7 mouse cellular contexts compared by ENCODE assay signal in genomic region chr7:119744321-119744720, GRCm38 (mm10). TPM values are rescaled to one million over a fixed set of nuclear protein-coding genes. Genes with fewer than 3 reads are reported as not detected.
DNase-seq lines count a peak whose midpoint lies in the region; ATAC-seq and TF ChIP-seq lines count a peak whose summit lies in the region.

No protein-coding gene starts in this region.

- no peaks in the 10 kb centered on the region for H3K9me3 ChIP-seq in embryonic facial prominence, embryonic 14.5 days (ENCODE audit: control insufficient read depth, low read length)
- no peaks in the 10 kb centered on the region for H3K9me3 ChIP-seq in kidney, postnatal 0 days (replicated peaks; ENCODE audit: low read length)
- no peaks in the 10 kb centered on the region for H3K9me3 ChIP-seq in midbrain, embryonic 16.5 days (replicated peaks; ENCODE audit: control insufficient read depth, low read length, poor library complexity, severe bottlenecking)

- H3K36me3 ChIP-seq in embryonic facial prominence, embryonic 14.5 days (ENCODE audit: control insufficient read depth, insufficient read depth, low read length): no peaks in the 10 kb centered on the region
- no peaks in the 10 kb centered on the region for H3K36me3 ChIP-seq in kidney, postnatal 0 days (ENCODE audit: insufficient read depth, low read length)
- no peaks in the 10 kb centered on the region for H3K36me3 ChIP-seq in midbrain, embryonic 16.5 days (ENCODE audit: control insufficient read depth, insufficient read depth, low read length)

- 11% methylated on average over 27 of the region's 34 CpGs for WGBS in embryonic facial prominence, embryonic 14.5 days
- WGBS in kidney, postnatal 0 days: 9% methylated on average over 34 of the region's 34 CpGs
- 7% methylated on average over 34 of the region's 34 CpGs for WGBS in midbrain, embryonic 16.5 days

- H3K4me3 ChIP-seq in embryonic facial prominence, embryonic 14.5 days (ENCODE audit: low read depth, low read length): peak overlapping the region; percentile 17
- H3K4me3 ChIP-seq in kidney, postnatal 0 days (replicated peaks; ENCODE audit: low read depth, low read length): no peak overlapping the region
- no peak overlapping the region for H3K4me3 ChIP-seq in midbrain, embryonic 16.5 days (ENCODE audit: low read depth, low read length)

- TF ChIP-seq CTCF in kidney, postnatal 0 days (IDR thresholded peaks at IDR 0.05; ENCODE audit: low read depth): peak; percentile 56

- peak; percentile 60 for DNase-seq in A20 (ENCODE audit: low read depth, low spot score)
- DNase-seq in CD4-positive helper T cell, adult 2 months (ENCODE audit: low read depth, low spot score): peak; percentile 23
- no peak for DNase-seq in embryonic facial prominence, embryonic 14.5 days (ENCODE audit: low spot score)
- peak; percentile 28 for DNase-seq in kidney, postnatal 0 days (ENCODE audit: low spot score)
- no peak for DNase-seq in layer of hippocampus, adult 9-10 months (ENCODE audit: low spot score)

- H3K4me1 ChIP-seq in embryonic facial prominence, embryonic 14.5 days (ENCODE audit: control insufficient read depth, insufficient read depth, low read length): 0 out of 2 replicates have a peak, but pooled peaks cover 2% of the 10 kb centered on the region
- H3K4me1 ChIP-seq in kidney, postnatal 0 days (replicated peaks; ENCODE audit: insufficient read depth, low read length): no peaks in the 10 kb centered on the region; the same call in 1 of the 2 replicates
- H3K4me1 ChIP-seq in midbrain, embryonic 16.5 days (ENCODE audit: control insufficient read depth, insufficient read depth, low read length): no peaks in the 10 kb centered on the region

- H3K4me2 ChIP-seq in embryonic facial prominence, embryonic 14.5 days (ENCODE audit: low read depth, low read length): peak overlapping the region; percentile 40
- H3K4me2 ChIP-seq in kidney, postnatal 0 days (ENCODE audit: low read length): peak overlapping the region; percentile 33; the same call in 1 of the 2 replicates
- peak overlapping the region; percentile 38 for H3K4me2 ChIP-seq in midbrain, embryonic 16.5 days (ENCODE audit: low read length)

- no peak overlapping the region for H3K27ac ChIP-seq in embryonic facial prominence, embryonic 14.5 days (replicated peaks; ENCODE audit: low read depth, low read length)
- no peak overlapping the region for H3K27ac ChIP-seq in kidney, postnatal 0 days
- H3K27ac ChIP-seq in midbrain, embryonic 16.5 days (ENCODE audit: low read length): no peak overlapping the region

- 0 out of 2 replicates have a peak, but pooled peaks have one; percentile 26 for ATAC-seq in embryonic facial prominence, embryonic 14.5 days (ENCODE audit: low read depth)
- peak; percentile 71; the same call in 1 of the 2 replicates for ATAC-seq in kidney, postnatal 0 days (replicated peaks; ENCODE audit: low FRiP score, low read depth)
- no peak for ATAC-seq in midbrain, embryonic 16.5 days
- ATAC-seq in erythroid progenitor cell, adult 5-6 weeks (replicated peaks; ENCODE audit: low FRiP score, poor library complexity, severe bottlenecking): no peak

- no peak overlapping the region; the same call in 1 of the 2 replicates for H3K9ac ChIP-seq in embryonic facial prominence, embryonic 14.5 days (ENCODE audit: low read depth, low read length)
- H3K9ac ChIP-seq in kidney, postnatal 0 days (ENCODE audit: low read depth, low read length): no peak overlapping the region
- H3K9ac ChIP-seq in midbrain, embryonic 16.5 days (ENCODE audit: low read depth, low read length): 0 out of 2 replicates have a peak overlapping the region, but pooled peaks have one; percentile 15

- H3K27me3 ChIP-seq in embryonic facial prominence, embryonic 14.5 days (replicated peaks; ENCODE audit: control insufficient read depth, insufficient read depth, low read length): no peaks in the 10 kb centered on the region
- H3K27me3 ChIP-seq in kidney, postnatal 0 days (ENCODE audit: insufficient read depth, low read length): no peaks in the 10 kb centered on the region
- H3K27me3 ChIP-seq in midbrain, embryonic 16.5 days (ENCODE audit: control insufficient read depth, insufficient read depth, low read depth, low read length): no peaks in the 10 kb centered on the region

RNA-seq across cellular contexts. Expression of gene Acsm3, which starts 16.4 kb away (rescaled TPM):
- 0.24 TPM in 2 replicates for polyA plus RNA-seq in embryonic facial prominence, embryonic 14.5 days (2014; fragmentation: Nextera tagmentation; extraction: Ambion mirVana)
- 0.82 and 0.99 TPM in 2 replicates for polyA plus RNA-seq in kidney, postnatal 0 days (2015; fragmentation: Nextera tagmentation; extraction: Ambion mirVana)
- 0.15 TPM in 1 of 2 replicates, not detected in the other for polyA plus RNA-seq in midbrain, embryonic 16.5 days (2015; fragmentation: Nextera tagmentation; extraction: Ambion mirVana)
- total RNA-seq in erythroid progenitor cell, adult 5-6 weeks (2015; ENCODE audit: low replicate concordance): not detected in 2 replicates
- total RNA-seq in erythroid progenitor cell, adult 5-6 weeks (2017; ENCODE audit: low replicate concordance): not detected in 2 replicates

RNA-seq across cellular contexts. Expression of gene Thumpd1, which starts 23.7 kb away (rescaled TPM):
- polyA plus RNA-seq in embryonic facial prominence, embryonic 14.5 days (2014; fragmentation: Nextera tagmentation; extraction: Ambion mirVana): 65.3 and 82.7 TPM in 2 replicates
- 60.9 and 63.5 TPM in 2 replicates for polyA plus RNA-seq in kidney, postnatal 0 days (2015; fragmentation: Nextera tagmentation; extraction: Ambion mirVana)
- 85.8 and 89.6 TPM in 2 replicates for polyA plus RNA-seq in midbrain, embryonic 16.5 days (2015; fragmentation: Nextera tagmentation; extraction: Ambion mirVana)
- total RNA-seq in erythroid progenitor cell, adult 5-6 weeks (2015; ENCODE audit: low replicate concordance): 7.6 and 12.6 TPM in 2 replicates
- total RNA-seq in erythroid progenitor cell, adult 5-6 weeks (2017; ENCODE audit: low replicate concordance): 8.9 and 13.3 TPM in 2 replicates

RNA-seq across cellular contexts. Expression of gene Rexo5, which starts 49.5 kb away (rescaled TPM):
- polyA plus RNA-seq in embryonic facial prominence, embryonic 14.5 days (2014; fragmentation: Nextera tagmentation; extraction: Ambion mirVana): 17.8 and 24.2 TPM in 2 replicates
- 8.5 and 13.0 TPM in 2 replicates for polyA plus RNA-seq in kidney, postnatal 0 days (2015; fragmentation: Nextera tagmentation; extraction: Ambion mirVana)
- polyA plus RNA-seq in midbrain, embryonic 16.5 days (2015; fragmentation: Nextera tagmentation; extraction: Ambion mirVana): 8.4 and 8.8 TPM in 2 replicates
- 21.3 and 31.0 TPM in 2 replicates for total RNA-seq in erythroid progenitor cell, adult 5-6 weeks (2015; ENCODE audit: low replicate concordance)
- 77.3 and 78.6 TPM in 2 replicates for total RNA-seq in erythroid progenitor cell, adult 5-6 weeks (2017; ENCODE audit: low replicate concordance)

RNA-seq across cellular contexts. Expression of gene Eri2, which starts 49.5 kb away (rescaled TPM):
- 22.2 and 25.0 TPM in 2 replicates for polyA plus RNA-seq in embryonic facial prominence, embryonic 14.5 days (2014; fragmentation: Nextera tagmentation; extraction: Ambion mirVana)
- 15.8 and 16.4 TPM in 2 replicates for polyA plus RNA-seq in kidney, postnatal 0 days (2015; fragmentation: Nextera tagmentation; extraction: Ambion mirVana)
- 16.5 and 18.3 TPM in 2 replicates for polyA plus RNA-seq in midbrain, embryonic 16.5 days (2015; fragmentation: Nextera tagmentation; extraction: Ambion mirVana)
- 15.5 and 21.6 TPM in 2 replicates for total RNA-seq in erythroid progenitor cell, adult 5-6 weeks (2015; ENCODE audit: low replicate concordance)
- total RNA-seq in erythroid progenitor cell, adult 5-6 weeks (2017; ENCODE audit: low replicate concordance): 9.4 and 24.1 TPM in 2 replicates

RNA-seq across cellular contexts. Expression of gene Acsm4, which starts 54.5 kb away (rescaled TPM):
- polyA plus RNA-seq in embryonic facial prominence, embryonic 14.5 days (2014; fragmentation: Nextera tagmentation; extraction: Ambion mirVana): 8.9 and 9.6 TPM in 2 replicates
- polyA plus RNA-seq in kidney, postnatal 0 days (2015; fragmentation: Nextera tagmentation; extraction: Ambion mirVana): not detected in 2 replicates
- polyA plus RNA-seq in midbrain, embryonic 16.5 days (2015; fragmentation: Nextera tagmentation; extraction: Ambion mirVana): not detected in 2 replicates
- not detected in 2 replicates for total RNA-seq in erythroid progenitor cell, adult 5-6 weeks (2015; ENCODE audit: low replicate concordance)
- total RNA-seq in erythroid progenitor cell, adult 5-6 weeks (2017; ENCODE audit: low replicate concordance): not detected in 2 replicates

Comparison
In these comparisons a context has a peak if more than half of its experiments do, and no peak if none do; other contexts are left out.
1. DNase-seq: peak in A20 (single experiment), CD4-positive helper T cell, adult 2 months (single experiment) and kidney, postnatal 0 days (single experiment); none in embryonic facial prominence, embryonic 14.5 days (single experiment) and layer of hippocampus, adult 9-10 months (single experiment).
2. ATAC-seq: peak in embryonic facial prominence, embryonic 14.5 days (single experiment) and kidney, postnatal 0 days (single experiment); none in midbrain, embryonic 16.5 days (single experiment) and erythroid progenitor cell, adult 5-6 weeks (single experiment).
3. Peak in every context shown above with its lines, with median percentiles within 50 percentile points of each other: H3K4me2 ChIP-seq.